Mouse (Mus musculus): Measurements from ENCODE around the gene Synpo2l. TPM values are rescaled to one million over a fixed set of nuclear protein-coding genes. Genes with fewer than 3 reads are reported as not detected.
"Not testable (repeated sequence)": the region's sequence is repeated elsewhere in the genome, so short reads cannot be mapped to it uniquely, and the experiment has no call there.

Synpo2l gene
- polyA plus RNA-seq, 1 experiment from 2014 or later = 181 TPM

DNA sequence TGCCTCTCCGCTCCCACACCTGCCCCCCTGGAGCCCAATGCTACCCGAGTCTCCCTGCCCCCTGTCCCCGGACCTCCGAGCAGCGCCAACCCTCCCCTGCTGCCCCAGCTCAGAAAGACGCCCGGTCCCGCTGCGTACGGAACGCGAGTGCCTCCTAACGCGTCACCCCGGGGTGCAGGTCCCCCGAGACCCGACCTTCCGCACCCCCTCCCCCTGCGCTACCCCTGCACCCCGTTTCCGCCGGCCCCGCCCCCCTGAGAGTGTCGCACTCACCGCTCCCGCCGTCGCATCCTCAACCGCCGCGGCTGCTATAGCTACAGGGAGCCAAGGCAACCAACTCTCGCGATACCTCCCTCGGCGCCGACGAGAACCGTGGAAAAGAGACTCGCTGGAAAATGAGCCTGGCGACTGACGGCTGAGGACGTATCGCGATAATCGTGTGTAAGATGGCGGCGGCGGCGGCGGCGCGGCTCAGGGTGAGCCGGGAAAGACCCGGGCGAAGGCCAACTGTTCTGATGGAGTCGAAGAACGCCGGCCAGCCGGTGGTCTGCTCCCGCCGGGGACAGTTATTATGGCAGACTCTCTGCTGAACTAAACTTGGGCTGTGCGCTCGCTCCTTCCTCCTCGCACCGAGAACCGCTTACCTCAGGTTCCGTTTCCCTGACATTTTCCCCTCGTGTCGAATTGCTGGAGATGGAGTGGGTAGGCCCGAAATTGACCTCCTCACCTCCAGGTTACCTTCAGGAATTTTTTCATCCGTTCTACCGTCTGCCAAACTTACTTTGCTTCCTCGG is 27.3 kb downstream of the Synpo2l start, which contains the start of gene Usp54:
Gene Usp54 (minus strand): TSS at position 420 of the 794 bp plus-strand sequence.
- H3K27ac ChIP-seq (ENCODE audit: poor library complexity, severe bottlenecking) = peak within 1 kb of the TSS; percentile 87
- H3K4me2 ChIP-seq = peak within 1 kb of the TSS; percentile 85
- under 1% methylated on average over 73 of the region's 73 CpGs for WGBS
- no peaks in the 10 kb centered on the region for H3K36me3 ChIP-seq
- H3K9ac ChIP-seq = peak within 1 kb of the TSS; percentile 88
- H3K27me3 ChIP-seq (replicated peaks) = no peaks in the 10 kb centered on the region
- ATAC-seq (ENCODE audit: insufficient number of reproducible peaks, low FRiP score) = peak; percentile 95
- H3K9me3 ChIP-seq (replicated peaks) = no peaks in the 10 kb centered on the region
- no peaks in the 10 kb centered on the region; the same call in none of the 2 replicates for H3K4me1 ChIP-seq (replicated peaks)
- peak within 1 kb of the TSS; percentile 79 for H3K4me3 ChIP-seq

DNA sequence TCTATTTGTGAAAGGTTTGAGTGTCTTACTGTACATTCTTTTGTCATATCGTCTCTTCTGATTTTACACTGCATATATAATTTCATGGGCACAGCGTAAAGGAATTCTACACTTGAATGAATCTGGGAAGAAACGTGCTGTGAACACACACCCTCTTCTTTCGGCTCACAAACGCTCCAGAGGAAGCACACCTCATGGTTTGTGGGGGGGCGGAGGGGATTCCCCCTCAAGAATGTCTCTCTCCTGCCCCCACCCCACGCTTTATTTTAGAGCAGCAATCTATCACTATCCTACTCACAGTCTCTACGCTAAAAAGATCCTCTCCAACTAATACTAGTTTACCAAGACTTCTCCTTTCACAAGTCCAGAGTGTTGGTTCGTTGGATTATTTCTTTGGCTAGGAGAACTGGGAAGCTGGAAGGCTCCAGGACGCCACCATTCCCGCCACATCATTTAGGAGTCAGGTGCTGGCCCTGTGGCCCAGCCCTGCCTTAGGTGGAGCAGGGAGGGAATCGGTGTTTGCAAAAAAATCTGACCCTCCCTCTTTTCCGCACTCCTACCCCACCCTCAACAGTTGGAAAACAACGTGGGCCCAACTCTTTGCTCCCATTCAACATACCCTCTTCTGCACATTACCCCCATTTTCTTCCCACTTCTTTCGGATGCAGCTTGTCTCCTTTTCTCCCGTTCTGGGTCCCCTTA is 28.1 kb downstream of the Synpo2l start:
- Histone ChIP-seq H3K4me3 (peak overlapping the region; percentile 79), H3K27ac (ENCODE audit: poor library complexity, severe bottlenecking) (peak overlapping the region; percentile 87), H3K4me2 (peak overlapping the region; percentile 85), H3K4me1 (replicated peaks) (no peaks in the 10 kb centered on the region; the same call in none of the 2 replicates), H3K36me3 (no peaks in the 10 kb centered on the region), H3K27me3 (replicated peaks) (no peaks in the 10 kb centered on the region), H3K9me3 (replicated peaks) (no peaks in the 10 kb centered on the region), H3K9ac (peak overlapping the region; percentile 88)
- ATAC-seq (ENCODE audit: insufficient number of reproducible peaks, low FRiP score) = peak; percentile 27
- 3% methylated on average over 16 of the region's 16 CpGs for WGBS

DNA sequence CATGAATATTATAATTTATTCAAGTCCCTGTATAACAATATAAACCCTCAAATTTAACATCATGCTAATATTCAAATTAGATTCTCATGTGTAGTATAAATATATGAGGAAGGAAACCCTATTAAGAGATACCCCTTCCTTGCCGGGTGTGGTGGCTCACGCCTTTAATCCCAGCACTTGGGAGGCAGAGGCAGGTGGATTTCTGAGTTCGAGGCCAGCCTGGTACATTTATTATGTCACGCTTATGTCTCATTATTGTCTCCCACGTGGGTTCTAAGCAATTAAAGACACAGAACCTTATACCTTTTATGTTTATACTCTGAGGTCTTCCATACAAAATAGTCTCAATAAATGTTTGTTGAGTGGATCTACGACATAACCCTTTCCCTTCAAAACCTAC is 29.5 kb downstream of the Synpo2l start:
- 89% methylated on average over 6 of the region's 6 CpGs for WGBS
- ATAC-seq (ENCODE audit: insufficient number of reproducible peaks, low FRiP score) = no peak
- no peak overlapping the region for H3K4me3 ChIP-seq
- H3K4me1 ChIP-seq (replicated peaks) = no peaks in the 10 kb centered on the region; the same call in none of the 2 replicates
- H3K36me3 ChIP-seq = no peaks in the 10 kb centered on the region
- H3K9me3 ChIP-seq (replicated peaks) = no peaks in the 10 kb centered on the region
- H3K27ac ChIP-seq (ENCODE audit: poor library complexity, severe bottlenecking) = no peak overlapping the region
- H3K4me2 ChIP-seq = no peak overlapping the region
- no peak overlapping the region for H3K9ac ChIP-seq
- no peaks in the 10 kb centered on the region for H3K27me3 ChIP-seq (replicated peaks)

DNA sequence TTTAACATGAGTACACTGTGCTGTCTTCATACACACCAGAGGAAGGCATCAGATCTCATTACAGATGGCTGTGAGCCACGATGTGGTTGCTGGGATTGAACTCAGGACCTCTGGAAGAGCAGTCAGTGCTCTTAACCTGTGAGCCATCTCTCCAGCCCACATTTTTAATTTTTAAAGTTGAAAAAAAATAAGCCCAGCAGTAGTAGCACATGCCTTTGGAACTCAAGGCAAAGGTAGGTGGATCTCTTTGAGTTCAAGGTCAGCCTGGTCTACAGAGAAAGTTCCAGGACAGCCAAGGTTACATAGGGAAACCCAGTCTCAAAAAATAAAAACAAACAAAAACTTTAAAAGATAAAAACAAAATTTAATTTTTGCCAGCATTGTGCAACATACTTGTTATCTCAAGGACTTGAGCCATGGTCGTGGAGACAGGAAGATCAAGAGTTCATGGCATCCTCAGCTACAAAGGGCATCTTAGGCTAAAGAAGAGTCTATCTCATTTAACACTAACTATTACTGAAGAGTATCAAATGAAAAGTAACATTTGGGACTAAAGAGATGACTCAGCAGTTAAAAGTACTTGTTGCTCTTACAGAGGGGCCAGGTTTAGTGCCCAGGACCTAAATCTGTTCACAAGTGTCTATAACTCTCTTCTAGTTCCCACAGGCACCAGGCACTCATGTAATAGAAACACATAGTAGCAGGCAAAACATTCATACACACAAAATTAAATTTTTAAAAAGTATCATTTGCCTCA is 30.2 kb downstream of the Synpo2l start:
- no peak overlapping the region for H3K9ac ChIP-seq
- ATAC-seq (ENCODE audit: insufficient number of reproducible peaks, low FRiP score) = no peak
- H3K36me3 ChIP-seq = no peaks in the 10 kb centered on the region
- no peak overlapping the region for H3K4me2 ChIP-seq
- no peaks in the 10 kb centered on the region; the same call in none of the 2 replicates for H3K4me1 ChIP-seq (replicated peaks)
- no peak overlapping the region for H3K27ac ChIP-seq (ENCODE audit: poor library complexity, severe bottlenecking)
- no peaks in the 10 kb centered on the region for H3K9me3 ChIP-seq (replicated peaks)
- WGBS = 65% methylated on average over 2 of the region's 2 CpGs
- no peaks in the 10 kb centered on the region for H3K27me3 ChIP-seq (replicated peaks)
- H3K4me3 ChIP-seq = no peak overlapping the region

DNA sequence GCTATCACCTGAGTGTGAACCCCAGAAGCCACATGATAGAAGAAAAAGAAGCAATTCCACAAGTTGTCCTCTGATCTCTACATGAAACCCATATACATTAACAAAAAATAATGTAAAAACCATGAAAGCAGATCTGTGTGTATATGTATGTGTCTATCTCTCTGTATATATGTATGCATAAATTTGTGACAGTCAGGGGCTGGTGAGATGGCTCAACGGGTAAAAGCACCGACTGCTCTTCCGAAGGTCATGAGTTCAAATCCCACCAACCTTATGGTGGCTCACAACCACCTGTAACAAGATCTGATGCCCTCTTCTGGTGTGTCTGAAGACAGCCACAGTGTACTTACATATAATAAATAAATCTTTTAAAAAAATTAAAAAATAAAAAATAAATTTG is 31.2 kb downstream of the Synpo2l start:
- H3K4me1 ChIP-seq (replicated peaks); H3K27ac ChIP-seq (ENCODE audit: poor library complexity, severe bottlenecking); H3K36me3 ChIP-seq; H3K27me3 ChIP-seq (replicated peaks); H3K9ac ChIP-seq; H3K9me3 ChIP-seq (replicated peaks); ATAC-seq (ENCODE audit: insufficient number of reproducible peaks, low FRiP score); H3K4me3 ChIP-seq; H3K4me2 ChIP-seq: not testable (repeated sequence)
- 94% methylated on average over 3 of the region's 3 CpGs for WGBS

DNA sequence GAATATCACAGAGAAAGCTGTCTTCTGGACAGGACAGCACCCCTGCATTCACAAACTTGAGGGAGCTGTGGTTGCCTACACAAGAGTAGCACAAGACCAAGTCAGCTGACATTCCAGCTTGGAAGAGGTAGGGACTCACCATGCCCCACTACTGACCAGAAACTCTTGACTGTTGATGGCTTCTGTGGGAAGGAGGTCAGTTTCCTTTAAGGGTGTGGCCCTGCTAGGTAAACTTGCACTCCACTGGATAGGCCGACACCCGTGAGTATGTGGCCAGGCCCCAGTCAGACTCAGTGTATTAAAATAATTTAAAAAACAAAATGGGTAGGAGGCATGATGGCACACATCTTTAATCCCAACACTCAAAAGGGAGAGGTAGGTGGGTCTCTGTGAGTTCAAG is 32.6 kb downstream of the Synpo2l start:
- Histone ChIP-seq H3K36me3 (no peaks in the 10 kb centered on the region), H3K4me3 (no peak overlapping the region), H3K4me2 (no peak overlapping the region), H3K27me3 (replicated peaks) (no peaks in the 10 kb centered on the region), H3K27ac (ENCODE audit: poor library complexity, severe bottlenecking) (no peak overlapping the region), H3K9ac (no peak overlapping the region), H3K4me1 (replicated peaks) (peaks cover 6% of the 10 kb centered on the region), H3K9me3 (replicated peaks) (no peaks in the 10 kb centered on the region)
- no peak for ATAC-seq (ENCODE audit: insufficient number of reproducible peaks, low FRiP score)
- 87% methylated on average over 2 of the region's 2 CpGs for WGBS

DNA sequence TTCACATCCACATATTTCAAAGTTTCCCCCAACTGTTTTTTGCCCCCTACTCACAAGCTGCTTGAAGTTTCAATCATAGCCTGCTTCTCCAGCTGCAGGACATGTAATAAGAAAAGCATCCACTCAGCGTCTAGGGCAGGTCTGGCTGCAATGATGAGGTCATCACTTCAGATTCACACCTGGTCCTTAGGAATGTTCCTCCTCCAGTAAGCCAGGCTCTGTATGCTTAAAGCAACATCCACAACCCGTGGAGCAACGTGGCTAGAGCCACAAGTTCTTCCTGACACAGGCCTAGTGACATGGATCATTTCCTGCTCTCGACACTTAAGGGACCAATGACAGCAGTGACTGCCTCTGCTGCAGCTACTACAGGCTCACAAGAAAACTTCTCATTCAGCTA is 36.9 kb downstream of the Synpo2l start:
- no peaks in the 10 kb centered on the region for H3K36me3 ChIP-seq
- ATAC-seq (ENCODE audit: insufficient number of reproducible peaks, low FRiP score) = no peak
- no peaks in the 10 kb centered on the region for H3K9me3 ChIP-seq (replicated peaks)
- no peak overlapping the region for H3K4me2 ChIP-seq
- H3K27me3 ChIP-seq (replicated peaks) = no peaks in the 10 kb centered on the region
- H3K4me1 ChIP-seq (replicated peaks) = peaks cover 13% of the 10 kb centered on the region
- H3K27ac ChIP-seq (ENCODE audit: poor library complexity, severe bottlenecking) = 0 out of 2 replicates have a peak overlapping the region, but pooled peaks have one; percentile 39
- H3K4me3 ChIP-seq = no peak overlapping the region
- 24% methylated on average over 4 of the region's 4 CpGs for WGBS
- H3K9ac ChIP-seq = no peak overlapping the region

DNA sequence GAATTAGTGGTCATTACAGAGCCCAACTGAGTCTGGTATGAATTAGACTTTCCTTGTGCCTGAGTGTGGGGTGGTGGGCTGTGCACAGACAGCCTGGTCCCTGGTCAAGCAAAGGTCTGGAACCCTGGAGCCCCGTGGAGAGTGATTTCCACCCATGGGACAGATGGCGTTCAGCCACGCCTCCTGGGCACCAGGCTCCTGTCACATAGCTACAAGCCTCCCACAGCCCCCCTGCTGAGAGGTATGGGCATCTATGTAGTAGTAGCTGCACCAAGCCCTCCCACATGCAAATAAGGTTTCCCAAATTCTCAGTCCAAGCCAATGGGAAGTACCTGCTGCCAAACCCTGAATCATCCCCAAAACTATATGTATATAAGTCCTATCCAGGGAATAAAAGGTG is 41.2 kb downstream of the Synpo2l start:
- H3K27ac ChIP-seq (ENCODE audit: poor library complexity, severe bottlenecking) = no peak overlapping the region
- peak overlapping the region; percentile 62; the same call in 1 of the 2 replicates for H3K9ac ChIP-seq
- no peak for ATAC-seq (ENCODE audit: insufficient number of reproducible peaks, low FRiP score)
- H3K4me1 ChIP-seq (replicated peaks) = peaks cover 13% of the 10 kb centered on the region
- WGBS = 75% methylated on average over 3 of the region's 3 CpGs
- no peak overlapping the region for H3K4me3 ChIP-seq
- H3K36me3 ChIP-seq = no peaks in the 10 kb centered on the region
- no peak overlapping the region for H3K4me2 ChIP-seq
- H3K9me3 ChIP-seq (replicated peaks) = no peaks in the 10 kb centered on the region
- no peaks in the 10 kb centered on the region for H3K27me3 ChIP-seq (replicated peaks)

DNA sequence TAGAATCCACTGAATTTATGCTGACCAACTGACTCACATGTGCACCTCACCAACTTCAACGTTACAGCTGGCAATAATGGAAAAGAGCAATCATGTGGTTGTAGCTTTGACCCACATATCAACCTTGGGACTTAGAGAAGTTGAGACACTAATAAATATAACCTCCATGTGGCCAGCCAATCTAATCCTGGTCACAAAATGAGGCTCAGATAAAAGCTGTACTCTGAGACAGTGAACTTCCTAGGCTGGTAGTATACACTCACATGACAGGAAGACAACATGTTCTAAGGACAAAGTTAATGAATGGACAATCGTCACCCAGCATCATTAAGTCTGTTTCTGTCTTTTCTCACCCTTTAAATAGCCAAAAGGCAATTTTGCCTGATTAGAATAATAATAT is 41.7 kb downstream of the Synpo2l start:
- 81% methylated on average over 2 of the region's 2 CpGs for WGBS
- Histone ChIP-seq H3K9me3 (replicated peaks) (no peaks in the 10 kb centered on the region), H3K36me3 (no peaks in the 10 kb centered on the region), H3K4me3 (no peak overlapping the region), H3K4me2 (no peak overlapping the region), H3K4me1 (replicated peaks) (peaks cover 13% of the 10 kb centered on the region), H3K27ac (ENCODE audit: poor library complexity, severe bottlenecking) (no peak overlapping the region), H3K27me3 (replicated peaks) (no peaks in the 10 kb centered on the region), H3K9ac (no peak overlapping the region)
- ATAC-seq (ENCODE audit: insufficient number of reproducible peaks, low FRiP score) = no peak

DNA sequence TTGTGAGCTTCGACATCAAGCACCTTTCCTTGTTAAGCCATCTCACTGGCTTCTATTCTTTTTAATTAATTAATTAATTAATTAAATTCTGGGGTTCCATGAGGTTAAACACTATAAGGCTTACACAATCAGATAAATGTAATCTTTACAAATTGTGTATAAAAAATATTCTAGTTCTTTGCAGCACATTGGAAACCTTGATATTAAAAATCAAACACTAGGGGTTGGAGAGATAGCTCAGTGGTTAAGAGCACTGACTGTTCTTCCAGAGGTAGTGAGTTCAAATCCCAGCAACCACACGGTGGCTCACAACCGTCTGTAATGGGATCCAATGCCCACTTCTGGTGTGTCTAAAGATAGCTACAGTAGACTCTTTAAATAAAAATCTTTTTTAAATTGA is 45.2 kb downstream of the Synpo2l start:
- Histone ChIP-seq H3K9me3 (replicated peaks) (no peaks in the 10 kb centered on the region), H3K36me3 (0 out of 2 replicates have a peak, but pooled peaks cover 5% of the 10 kb centered on the region)
- WGBS = 85% methylated on average over 3 of the region's 3 CpGs

DNA sequence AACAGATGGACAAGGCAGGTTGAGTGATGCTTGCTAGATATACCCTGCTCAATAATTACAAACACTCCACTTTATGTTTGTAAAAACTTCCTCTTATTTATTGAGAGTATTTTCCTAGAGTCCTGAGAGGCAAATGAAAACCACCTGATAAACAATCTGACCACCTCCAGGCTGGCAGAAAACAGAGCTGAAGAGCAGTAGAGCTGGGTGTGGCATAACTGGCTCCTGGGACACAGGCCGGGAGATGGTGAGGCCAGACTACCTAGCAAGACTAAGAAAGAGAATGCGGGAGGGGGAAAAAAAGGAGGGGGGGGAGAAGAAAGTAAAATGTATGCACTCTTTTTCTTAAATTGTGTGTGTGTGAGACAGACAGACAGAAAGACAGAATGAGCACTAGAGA is 45.7 kb downstream of the Synpo2l start:
- WGBS = 76% methylated on average over 2 of the region's 2 CpGs
- H3K27me3 ChIP-seq (replicated peaks) = no peaks in the 10 kb centered on the region
- 0 out of 2 replicates have a peak, but pooled peaks cover 5% of the 10 kb centered on the region for H3K36me3 ChIP-seq
- peaks cover 13% of the 10 kb centered on the region for H3K4me1 ChIP-seq (replicated peaks)
- H3K27ac ChIP-seq (ENCODE audit: poor library complexity, severe bottlenecking) = no peak overlapping the region
- H3K4me2 ChIP-seq = no peak overlapping the region
- ATAC-seq (ENCODE audit: insufficient number of reproducible peaks, low FRiP score) = no peak
- H3K4me3 ChIP-seq = no peak overlapping the region
- no peak overlapping the region for H3K9ac ChIP-seq
- no peaks in the 10 kb centered on the region for H3K9me3 ChIP-seq (replicated peaks)

More for the DNA sequence above, 45.2 kb downstream of the Synpo2l start:
- Histone ChIP-seq H3K27me3 (replicated peaks) (no peaks in the 10 kb centered on the region), H3K4me2 (no peak overlapping the region), H3K4me3 (no peak overlapping the region), H3K4me1 (replicated peaks) (peaks cover 15% of the 10 kb centered on the region), H3K27ac (ENCODE audit: poor library complexity, severe bottlenecking) (no peak overlapping the region), H3K9ac (no peak overlapping the region)
- no peak for ATAC-seq (ENCODE audit: insufficient number of reproducible peaks, low FRiP score)

All from heart, embryonic 12.5 days (tissue).